Mouse (Mus musculus): ENCODE measurements around the gene Apc2. TPM values are rescaled to one million over a fixed set of nuclear protein-coding genes. Genes with fewer than 3 reads are reported as not detected.

The Apc2 gene
- total and polyA plus RNA-seq, 3 experiments = 0.07 to 0.13 TPM; not detected in 1

GRCm38 (mm10) chr10:80293325-80293724, 2.5 kb upstream of the Apc2 start:
- peaks cover 8 to 36% of the 10 kb centered on the region in 2 experiments; a peak in 3 of 4 replicates for H3K4me1 ChIP-seq (ENCODE audit: control insufficient read depth in 1 of 2, insufficient read depth in 2 of 2)
- H3K27ac ChIP-seq (ENCODE audit: insufficient read depth, low read depth) = peak overlapping the region; percentile 36; the same call in 1 of the 2 replicates
- peaks cover 17% of the 10 kb centered on the region for H3K79me2 ChIP-seq (replicated peaks; ENCODE audit: control insufficient read depth, extremely low read depth, insufficient read depth, poor library complexity, severe bottlenecking)
- peak overlapping the region; percentile 77 to 99 (median 84) for H3K4me3 ChIP-seq (replicated peaks in 1 of 3; ENCODE audit: low read depth in 2 of 3, low read length in 2 of 3, poor library complexity in 1 of 3)
- peak overlapping the region; percentile 72 for H3K4me2 ChIP-seq (ENCODE audit: insufficient read depth, low read depth, poor library complexity, severe bottlenecking)
- dilution Hi-C loops (cut with MboI; ENCODE audit: extremely low pct_ligation_motif_present, extremely low pct_unique_long_range_greater_than_20kb, low sequenced_read_pairs) (no loop called here), in situ Hi-C loops (cut with MboI; ENCODE audit: low pct_ligation_motif_present, low pct_unique_long_range_greater_than_20kb, low sequenced_read_pairs) (no loop called here)
- 0 out of 2 replicates have a peak, but pooled peaks have one; percentile 28 for TF ChIP-seq CHD1 (IDR thresholded peaks at IDR 0.05; ENCODE audit: low read depth, low read length)
- peak; percentile 13; the same call in 1 of the 2 replicates for TF ChIP-seq MXI1 (IDR thresholded peaks at IDR 0.05; ENCODE audit: low read depth, low read length)
- TF ChIP-seq RCOR1 (conservative IDR thresholded peaks at IDR 0.05; ENCODE audit: low read depth, low read length) = no peak
- no peak for TF ChIP-seq POLR2A (IDR thresholded peaks at IDR 0.05; ENCODE audit: low read depth, low read length)
- TF ChIP-seq USF2 (conservative IDR thresholded peaks at IDR 0.05; ENCODE audit: low read depth, low read length) = no peak
- TF ChIP-seq MAFK (IDR thresholded peaks at IDR 0.05; ENCODE audit: insufficient replicate concordance, low read length) = no peak
- no peak for TF ChIP-seq SMC3 (IDR thresholded peaks at IDR 0.05; ENCODE audit: low read depth, low read length)
- no peak for TF ChIP-seq USF1 (IDR thresholded peaks at IDR 0.05; ENCODE audit: low read depth, low read length)
- no peak for TF ChIP-seq JUND (conservative IDR thresholded peaks at IDR 0.05; ENCODE audit: low read depth, low read length)
- TF ChIP-seq SIN3A (IDR thresholded peaks at IDR 0.05; ENCODE audit: low read length) = no peak
- no peak for TF ChIP-seq POLR2AphosphoS2 (IDR thresholded peaks at IDR 0.05; ENCODE audit: low read depth, low read length)
- TF ChIP-seq ZKSCAN1 (IDR thresholded peaks at IDR 0.05; ENCODE audit: borderline replicate concordance, low read depth, low read length) = no peak
- TF ChIP-seq MAX (IDR thresholded peaks at IDR 0.05; ENCODE audit: low read length) = no peak
- no peak for TF ChIP-seq GABPA (IDR thresholded peaks at IDR 0.05; ENCODE audit: insufficient replicate concordance, low read depth, low read length)
- no peak for TF ChIP-seq MYC (IDR thresholded peaks at IDR 0.05; ENCODE audit: low read depth, low read length)
- TF ChIP-seq EP300 (IDR thresholded peaks at IDR 0.05; ENCODE audit: low read length) = no peak
- TF ChIP-seq ELF1 (IDR thresholded peaks at IDR 0.05; ENCODE audit: low read depth, low read length) = no peak
- no peak for TF ChIP-seq CHD2 (IDR thresholded peaks at IDR 0.05; ENCODE audit: low read length)
- TF ChIP-seq JUN (IDR thresholded peaks at IDR 0.05; ENCODE audit: insufficient read depth, low read depth, low read length) = no peak
- no peak for TF ChIP-seq E2F4 (IDR thresholded peaks at IDR 0.05; ENCODE audit: insufficient replicate concordance, low read depth, low read length)
- no peak for TF ChIP-seq HCFC1 (IDR thresholded peaks at IDR 0.05; ENCODE audit: low read depth, low read length)
- TF ChIP-seq RAD21 (IDR thresholded peaks at IDR 0.05; ENCODE audit: low read depth, low read length) = no peak
- peak in 1 of 2 experiments; percentile 23; a peak in 1 of 4 replicates for TF ChIP-seq CTCF (conservative IDR thresholded peaks at IDR 0.05 in 1 of 2, IDR thresholded peaks at IDR 0.05 in 1 of 2; ENCODE audit: low read depth in 2 of 2, low read length in 2 of 2)
- TF ChIP-seq PAX5 (IDR thresholded peaks at IDR 0.05; ENCODE audit: low read length) = no peak
- no peak for TF ChIP-seq MAZ (IDR thresholded peaks at IDR 0.05; ENCODE audit: low read depth, low read length)
- TF ChIP-seq ZNF384 (IDR thresholded peaks at IDR 0.05; ENCODE audit: low read depth, low read length) = no peak
- peaks cover 3% of the 10 kb centered on the region for H3K9me3 ChIP-seq (replicated peaks; ENCODE audit: low read length)
- H3K27me3 ChIP-seq (replicated peaks) = peaks cover 2% of the 10 kb centered on the region
- peaks cover 25 to 39% of the 10 kb centered on the region in 2 experiments for H3K36me3 ChIP-seq (replicated peaks in 1 of 2; ENCODE audit: control insufficient read depth in 1 of 2, insufficient read depth in 1 of 2, low read length in 1 of 2)
- peak; percentile 31 for DNase-seq (ENCODE audit: extremely low read depth)
- H3K9ac ChIP-seq (ENCODE audit: insufficient read depth, low read depth) = peak overlapping the region; percentile 94
